Mouse (Mus musculus): ENCODE measurements around the gene Nudcd2. TPM values are rescaled to one million over a fixed set of nuclear protein-coding genes. Genes with fewer than 3 reads are reported as not detected.

The Nudcd2 gene
- total and polyA plus RNA-seq, 2 experiments: 17.7 to 34.9 TPM

- DNase-seq (ENCODE audit: extremely low read depth, low read depth, low spot score): no peak
- no peak overlapping the region for H3K4me3 ChIP-seq (ENCODE audit: insufficient read depth, low read depth, low read length)
- H3K27ac ChIP-seq (replicated peaks; ENCODE audit: insufficient read depth, low read depth, low read length): no peak overlapping the region
- TF ChIP-seq CTCF (IDR thresholded peaks at IDR 0.05; ENCODE audit: low read depth, low read length) (no peak), POLR2A (IDR thresholded peaks at IDR 0.05; ENCODE audit: extremely low read depth, insufficient read depth, low read length) (no peak)
- no peaks in the 10 kb centered on the region for H3K27me3 ChIP-seq (ENCODE audit: control insufficient read depth, insufficient read depth, low read length)
- H3K9ac ChIP-seq (ENCODE audit: low read depth, low read length): no peak overlapping the region
- H3K36me3 ChIP-seq (ENCODE audit: control insufficient read depth, insufficient read depth, low read length): peaks cover 19% of the 10 kb centered on the region
- H3K4me1 ChIP-seq (ENCODE audit: control insufficient read depth, insufficient read depth, low read length): no peaks in the 10 kb centered on the region
- 77% methylated on average over 2 of the region's 2 CpGs for WGBS
- no peaks in the 10 kb centered on the region for H3K79me2 ChIP-seq (ENCODE audit: control insufficient read depth, insufficient read depth, low read length)
Observed at GRCm38 (mm10) chr11:40747716-40748115, 14.2 kb downstream of the Nudcd2 start.

- Histone ChIP-seq H3K27me3 (ENCODE audit: control insufficient read depth, insufficient read depth, low read length) (no peaks in the 10 kb centered on the region), H3K79me2 (ENCODE audit: control insufficient read depth, insufficient read depth, low read length) (no peaks in the 10 kb centered on the region), H3K4me3 (ENCODE audit: insufficient read depth, low read depth, low read length) (peak overlapping the region; percentile 81; the same call in 1 of the 2 replicates), H3K27ac (replicated peaks; ENCODE audit: insufficient read depth, low read depth, low read length) (no peak overlapping the region), H3K9ac (ENCODE audit: low read depth, low read length) (no peak overlapping the region), H3K36me3 (ENCODE audit: control insufficient read depth, insufficient read depth, low read length) (peaks cover 25% of the 10 kb centered on the region), H3K4me1 (ENCODE audit: control insufficient read depth, insufficient read depth, low read length) (peaks cover 4% of the 10 kb centered on the region; the same call in 1 of the 2 replicates)
- DNase-seq (ENCODE audit: extremely low read depth, low read depth, low spot score): peak; percentile 8
- WGBS: 74% methylated on average over 6 of the region's 6 CpGs
- TF ChIP-seq POLR2A (IDR thresholded peaks at IDR 0.05; ENCODE audit: extremely low read depth, insufficient read depth, low read length) (no peak), CTCF (IDR thresholded peaks at IDR 0.05; ENCODE audit: low read depth, low read length) (no peak)
Observed at GRCm38 (mm10) chr11:40753836-40754235, 20.4 kb downstream of the Nudcd2 start.

GRCm38 (mm10) chr11:40754664-40755107, 21.2 kb downstream of the Nudcd2 start:
- 2% methylated on average over 19 of the region's 19 CpGs for WGBS
- peak; percentile 40 for DNase-seq (ENCODE audit: extremely low read depth, low read depth, low spot score)
- Histone ChIP-seq H3K9ac (ENCODE audit: low read depth, low read length) (peak overlapping the region; percentile 81), H3K27ac (replicated peaks; ENCODE audit: insufficient read depth, low read depth, low read length) (peak overlapping the region; percentile 54), H3K27me3 (ENCODE audit: control insufficient read depth, insufficient read depth, low read length) (no peaks in the 10 kb centered on the region), H3K4me3 (ENCODE audit: insufficient read depth, low read depth, low read length) (peak overlapping the region; percentile 81), H3K79me2 (ENCODE audit: control insufficient read depth, insufficient read depth, low read length) (no peaks in the 10 kb centered on the region), H3K4me1 (ENCODE audit: control insufficient read depth, insufficient read depth, low read length) (peaks cover 4% of the 10 kb centered on the region; the same call in 1 of the 2 replicates), H3K36me3 (ENCODE audit: control insufficient read depth, insufficient read depth, low read length) (peaks cover 24% of the 10 kb centered on the region)
- TF ChIP-seq CTCF (IDR thresholded peaks at IDR 0.05; ENCODE audit: low read depth, low read length) (no peak), POLR2A (IDR thresholded peaks at IDR 0.05; ENCODE audit: extremely low read depth, insufficient read depth, low read length) (no peak)

GRCm38 (mm10) chr11:40755109-40755627, 21.7 kb downstream of the Nudcd2 start, which contains the start of gene Ccng1:
Ccng1 (minus strand) TSS chr11:40755311.
- peak within 1 kb of the TSS; percentile 54 for H3K27ac ChIP-seq (replicated peaks; ENCODE audit: insufficient read depth, low read depth, low read length)
- under 1% methylated on average over 25 of the region's 25 CpGs for WGBS

DNA sequence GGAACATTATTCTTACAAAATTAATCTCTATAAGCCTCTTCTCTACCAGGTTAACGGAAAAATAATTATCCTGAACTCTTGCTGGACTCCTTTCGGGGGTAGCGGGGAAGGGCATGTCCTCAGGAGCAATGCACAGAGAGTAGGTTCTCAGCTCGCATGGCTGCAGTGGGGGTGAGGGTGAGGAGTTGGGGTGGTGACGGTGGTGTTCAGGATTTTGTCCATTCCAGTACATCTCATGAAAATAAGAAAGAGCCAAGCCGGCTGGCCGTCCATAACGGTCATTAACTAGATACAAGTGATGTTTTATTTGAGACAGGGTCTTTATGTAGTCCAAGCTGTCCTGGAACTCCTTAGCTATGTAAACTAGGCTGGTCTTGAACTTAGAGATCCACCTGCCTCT, 22.5 kb downstream of the Nudcd2 start:
- no peak for DNase-seq (ENCODE audit: extremely low read depth, low read depth, low spot score)
- 98% methylated on average over 8 of the region's 8 CpGs for WGBS
- H3K4me3 ChIP-seq (ENCODE audit: insufficient read depth, low read depth, low read length): no peak overlapping the region
- no peak overlapping the region for H3K9ac ChIP-seq (ENCODE audit: low read depth, low read length)
- no peak overlapping the region for H3K27ac ChIP-seq (replicated peaks; ENCODE audit: insufficient read depth, low read depth, low read length)
- no peaks in the 10 kb centered on the region for H3K79me2 ChIP-seq (ENCODE audit: control insufficient read depth, insufficient read depth, low read length)
- TF ChIP-seq POLR2A (IDR thresholded peaks at IDR 0.05; ENCODE audit: extremely low read depth, insufficient read depth, low read length) (no peak), CTCF (IDR thresholded peaks at IDR 0.05; ENCODE audit: low read depth, low read length) (no peak)
- H3K4me1 ChIP-seq (ENCODE audit: control insufficient read depth, insufficient read depth, low read length): peaks cover 4% of the 10 kb centered on the region; the same call in 1 of the 2 replicates
- peaks cover 16% of the 10 kb centered on the region; the same call in 1 of the 2 replicates for H3K36me3 ChIP-seq (ENCODE audit: control insufficient read depth, insufficient read depth, low read length)
- H3K27me3 ChIP-seq (ENCODE audit: control insufficient read depth, insufficient read depth, low read length): no peaks in the 10 kb centered on the region

More at GRCm38 (mm10) chr11:40755109-40755627, 21.7 kb downstream of the Nudcd2 start, which contains the start of gene Ccng1:
- H3K27me3 ChIP-seq (ENCODE audit: control insufficient read depth, insufficient read depth, low read length): no peaks in the 10 kb centered on the region
- peak within 1 kb of the TSS; percentile 81 for H3K9ac ChIP-seq (ENCODE audit: low read depth, low read length)
- peaks cover 20% of the 10 kb centered on the region; the same call in 1 of the 2 replicates for H3K36me3 ChIP-seq (ENCODE audit: control insufficient read depth, insufficient read depth, low read length)
- TF ChIP-seq POLR2A (IDR thresholded peaks at IDR 0.05; ENCODE audit: extremely low read depth, insufficient read depth, low read length): peak; percentile 91
- TF ChIP-seq CTCF (IDR thresholded peaks at IDR 0.05; ENCODE audit: low read depth, low read length): no peak
- peaks cover 4% of the 10 kb centered on the region; the same call in 1 of the 2 replicates for H3K4me1 ChIP-seq (ENCODE audit: control insufficient read depth, insufficient read depth, low read length)
- peak; percentile 99 for DNase-seq (ENCODE audit: extremely low read depth, low read depth, low spot score)
- H3K4me3 ChIP-seq (ENCODE audit: insufficient read depth, low read depth, low read length): peak within 1 kb of the TSS; percentile 81
- no peaks in the 10 kb centered on the region for H3K79me2 ChIP-seq (ENCODE audit: control insufficient read depth, insufficient read depth, low read length)

- no peak for TF ChIP-seq CTCF (IDR thresholded peaks at IDR 0.05; ENCODE audit: low read depth, low read length)
- no peak for TF ChIP-seq POLR2A (IDR thresholded peaks at IDR 0.05; ENCODE audit: extremely low read depth, insufficient read depth, low read length)
- Histone ChIP-seq H3K36me3 (ENCODE audit: control insufficient read depth, insufficient read depth, low read length) (no peaks in the 10 kb centered on the region), H3K79me2 (ENCODE audit: control insufficient read depth, insufficient read depth, low read length) (no peaks in the 10 kb centered on the region), H3K4me3 (ENCODE audit: insufficient read depth, low read depth, low read length) (no peak overlapping the region), H3K27me3 (ENCODE audit: control insufficient read depth, insufficient read depth, low read length) (no peaks in the 10 kb centered on the region), H3K4me1 (ENCODE audit: control insufficient read depth, insufficient read depth, low read length) (no peaks in the 10 kb centered on the region), H3K9ac (ENCODE audit: low read depth, low read length) (no peak overlapping the region), H3K27ac (replicated peaks; ENCODE audit: insufficient read depth, low read depth, low read length) (no peak overlapping the region)
- DNase-seq (ENCODE audit: extremely low read depth, low read depth, low spot score): no peak
- 84% methylated on average over 8 of the region's 8 CpGs for WGBS
Observed at GRCm38 (mm10) chr11:40759896-40760295, 26.4 kb downstream of the Nudcd2 start.
